Mouse (Mus musculus) lung, postnatal 0 days (tissue): ENCODE results near the gene Psma5. TPM values are rescaled to one million over a fixed set of nuclear protein-coding genes. Genes with fewer than 3 reads are reported as not detected.

Source experiments
- ATAC-seq: fragments of 200-750 bp; cut with Nextera tagmentation; 2 replicates; pipeline ENCODE4 v1.8.0; 2017; ENCODE audit warnings: moderate library complexity
- DNase-seq: peaks from one replicate; pipeline ENCODE4 v3.0.0-alpha.2; 2016; ENCODE audit warnings: low spot score
- H3K27ac ChIP-seq: fragments of 300-500 bp; sonication (generic); 2 replicates; pipeline ENCODE4 v1.5.1; 2014; ENCODE audit warnings: antibody characterized with exemption, mild to moderate bottlenecking, low read length, mixed read lengths
- H3K27me3 ChIP-seq: fragments of 300-500 bp; sonication (generic); replicated peaks from 2 replicates; pipeline ENCODE4 v1.6.1; 2014; ENCODE audit warnings: low read length, mixed read lengths; ENCODE audit not compliant: insufficient read depth
- H3K36me3 ChIP-seq: fragments of 300-500 bp; sonication (generic); 2 replicates; pipeline ENCODE4 v1.6.1; 2014; ENCODE audit warnings: low read length, mixed read lengths; ENCODE audit not compliant: insufficient read depth
- H3K4me1 ChIP-seq: fragments of 300-500 bp; sonication (generic); 2 replicates; pipeline ENCODE4 v1.6.1; 2014; ENCODE audit warnings: antibody characterized with exemption, low read depth, low read length, mixed read lengths; ENCODE audit not compliant: insufficient read depth
- H3K4me2 ChIP-seq: fragments of 300-500 bp; sonication (generic); replicated peaks from 2 replicates; pipeline ENCODE4 v1.6.1; 2014; ENCODE audit warnings: low read depth, mild to moderate bottlenecking, low read length, moderate library complexity, mixed read lengths
- H3K4me3 ChIP-seq: fragments of 300-500 bp; sonication (generic); 2 replicates; pipeline ENCODE4 v1.5.1; 2014; ENCODE audit warnings: low read depth, low read length
- H3K9ac ChIP-seq: fragments of 300-500 bp; sonication (generic); replicated peaks from 2 replicates; pipeline ENCODE4 v1.6.1; 2014; ENCODE audit warnings: low read depth, mild to moderate bottlenecking
- H3K9me3 ChIP-seq: fragments of 300-500 bp; sonication (generic); 2 replicates; pipeline ENCODE4 v1.6.1; 2016; ENCODE audit warnings: low read length, mixed read lengths
- CTCF ChIP-seq: IDR thresholded peaks from 2 replicates; pipeline ENCODE4 v1.5.1; 2016; ENCODE audit warnings: antibody characterized with exemption, mild to moderate bottlenecking
- EP300 ChIP-seq: IDR thresholded peaks from 2 replicates; pipeline ENCODE4 v1.6.1; 2016; ENCODE audit warnings: antibody characterized with exemption, mild to moderate bottlenecking, control low read depth
- WGBS: fragments of 180-500 bp; shearing (Covaris S2); extraction: QIAGEN DNeasy Blood & Tissue Kit; methylation state at CpG from one replicate; pipeline ENCODE4 v1.1.7; 2014; 5-methylcytosine and 5-hydroxymethylcytosine counted together
- polyA plus RNA-seq: library from polyadenylated mRNA; unstranded; fragments of >200 nt; fragmentation: Nextera tagmentation; extraction: Ambion mirVana; gene quantifications from 2 replicates; pipeline ENCODE4 v1.2.1, GENCODE M21; 2015

The Psma5 gene
- polyA plus RNA-seq, 1 experiment from 2014 or later: 163 TPM

GRCm38 (mm10) chr3:108324837-108325236 lies 68.1 kb downstream of the Psma5 start:
- no peak for DNase-seq
- Histone ChIP-seq H3K9me3 (no peaks in the 10 kb centered on the region), H3K4me3 (no peak overlapping the region), H3K27me3 (no peaks in the 10 kb centered on the region), H3K4me1 (0 out of 2 replicates have a peak, but pooled peaks cover 6% of the 10 kb centered on the region), H3K36me3 (no peaks in the 10 kb centered on the region), H3K27ac (no peak overlapping the region), H3K9ac (no peak overlapping the region), H3K4me2 (no peak overlapping the region)
- TF ChIP-seq EP300: no peak
- TF ChIP-seq CTCF: no peak
- WGBS: 74% methylated on average over 4 of the region's 4 CpGs
- ATAC-seq: no peak

- Histone ChIP-seq H3K9ac (no peak overlapping the region), H3K4me2 (no peak overlapping the region), H3K4me1 (0 out of 2 replicates have a peak, but pooled peaks cover 6% of the 10 kb centered on the region), H3K9me3 (no peaks in the 10 kb centered on the region), H3K4me3 (no peak overlapping the region), H3K27me3 (no peaks in the 10 kb centered on the region), H3K36me3 (no peaks in the 10 kb centered on the region), H3K27ac (no peak overlapping the region)
- TF ChIP-seq CTCF: no peak
- TF ChIP-seq EP300: no peak
- 61% methylated on average over 9 of the region's 9 CpGs for WGBS
- DNase-seq (no peak), ATAC-seq (no peak)
Observed at GRCm38 (mm10) chr3:108325521-108325920, 68.8 kb downstream of the Psma5 start.

GRCm38 (mm10) chr3:108327275-108327674 lies 70.5 kb downstream of the Psma5 start:
- Histone ChIP-seq H3K27ac (peak overlapping the region; percentile 17; the same call in 1 of the 2 replicates), H3K4me2 (no peak overlapping the region), H3K9me3 (no peaks in the 10 kb centered on the region), H3K4me1 (0 out of 2 replicates have a peak, but pooled peaks cover 6% of the 10 kb centered on the region), H3K36me3 (no peaks in the 10 kb centered on the region), H3K27me3 (no peaks in the 10 kb centered on the region), H3K4me3 (no peak overlapping the region), H3K9ac (no peak overlapping the region)
- TF ChIP-seq EP300: 0 out of 2 replicates have a peak, but pooled peaks have one; percentile 16
- TF ChIP-seq CTCF: no peak
- ATAC-seq: peak; percentile 57
- DNase-seq: peak; percentile 78
- WGBS: 62% methylated on average over 8 of the region's 8 CpGs

GRCm38 (mm10) chr3:108327916-108328315 lies 71.2 kb downstream of the Psma5 start:
- 0 out of 2 replicates have a peak, but pooled peaks cover 4% of the 10 kb centered on the region for H3K36me3 ChIP-seq
- DNase-seq: peak; percentile 96
- 0 out of 2 replicates have a peak, but pooled peaks cover 6% of the 10 kb centered on the region for H3K4me1 ChIP-seq
- ATAC-seq: peak; percentile 93
- H3K4me3 ChIP-seq: no peak overlapping the region
- 27% methylated on average over 3 of the region's 3 CpGs for WGBS
- peak overlapping the region; percentile 81 for H3K27ac ChIP-seq
- H3K27me3 ChIP-seq: no peaks in the 10 kb centered on the region
- TF ChIP-seq CTCF: no peak
- TF ChIP-seq EP300: peak; percentile 81
- H3K9ac ChIP-seq: no peak overlapping the region
- no peaks in the 10 kb centered on the region for H3K9me3 ChIP-seq
- H3K4me2 ChIP-seq: peak overlapping the region; percentile 34

GRCm38 (mm10) chr3:108328441-108328841 lies 71.7 kb downstream of the Psma5 start:
- Histone ChIP-seq H3K9ac (no peak overlapping the region), H3K4me1 (0 out of 2 replicates have a peak, but pooled peaks cover 6% of the 10 kb centered on the region), H3K27me3 (no peaks in the 10 kb centered on the region), H3K36me3 (0 out of 2 replicates have a peak, but pooled peaks cover 5% of the 10 kb centered on the region), H3K9me3 (no peaks in the 10 kb centered on the region), H3K4me2 (peak overlapping the region; percentile 34), H3K4me3 (no peak overlapping the region), H3K27ac (peak overlapping the region; percentile 81)
- DNase-seq (peak; percentile 83), ATAC-seq (peak; percentile 79)
- peak; percentile 17; the same call in 1 of the 2 replicates for TF ChIP-seq CTCF
- no peak for TF ChIP-seq EP300
- WGBS: 12% methylated on average over 9 of the region's 9 CpGs

Other genes with a start within 250 kb of the Psma5 start
- 230 and 249 TPM in 2 replicates for gene Gstm1, start 239.0 kb upstream of the Psma5 start, polyA plus RNA-seq
- 11.2 and 13.4 TPM in 2 replicates for gene Gstm4, start 212.0 kb upstream of the Psma5 start, polyA plus RNA-seq
- gene Ampd2, start 170.3 kb upstream of the Psma5 start, polyA plus RNA-seq: 11.6 and 12.6 TPM in 2 replicates
- gene Gnat2, start 164.1 kb upstream of the Psma5 start, polyA plus RNA-seq: 0.33 and 0.45 TPM in 2 replicates
- gene Gnai3, start 110.8 kb upstream of the Psma5 start, polyA plus RNA-seq: 87.4 and 96.3 TPM in 2 replicates
- not detected in 2 replicates for gene Gpr61, start 102.0 kb upstream of the Psma5 start, polyA plus RNA-seq
- 4.6 TPM in 2 replicates for gene Amigo1, start 70.6 kb upstream of the Psma5 start, polyA plus RNA-seq
- gene Cyb561d1, start 55.7 kb upstream of the Psma5 start, polyA plus RNA-seq: 4.8 and 4.9 TPM in 2 replicates
- gene Atxn7l2, start 46.0 kb upstream of the Psma5 start, polyA plus RNA-seq: 6.1 and 6.7 TPM in 2 replicates
- gene Sypl2, start 30.3 kb upstream of the Psma5 start, polyA plus RNA-seq: not detected in 2 replicates
- gene Sort1, start 27.2 kb downstream of the Psma5 start, polyA plus RNA-seq: 30.8 and 34.2 TPM in 2 replicates
- gene Mybphl, start 108.0 kb downstream of the Psma5 start, polyA plus RNA-seq: 5.6 and 7.1 TPM in 2 replicates
- 2.3 and 3.7 TPM in 2 replicates for gene Psrc1, start 126.9 kb downstream of the Psma5 start, polyA plus RNA-seq
- 3.4 and 3.8 TPM in 2 replicates for gene Celsr2, start 158.6 kb downstream of the Psma5 start, polyA plus RNA-seq
- gene Sars, start 188.3 kb downstream of the Psma5 start, polyA plus RNA-seq: 81.0 and 81.3 TPM in 2 replicates